Mouse (Mus musculus) right cerebral cortex, postnatal 14 days (tissue): Measurements from ENCODE around the gene Mrnip.

Experiments used
- DNase-seq: peaks from one replicate; pipeline ENCODE4 v3.0.0; 2022

The Mrnip gene

GRCm38 (mm10) chr11:50161578-50162304 is 12.5 kb upstream of the Mrnip start:
- peak; percentile 60 for DNase-seq

- DNase-seq, result no peak
Observed at GRCm38 (mm10) chr11:50162338-50163050, 11.8 kb upstream of the Mrnip start.

- DNase-seq, result no peak
Observed at GRCm38 (mm10) chr11:50168352-50168751, 5.9 kb upstream of the Mrnip start.

- peak; percentile 97 for DNase-seq
Observed at GRCm38 (mm10) chr11:50174730-50175187, 515 bp downstream of the Mrnip start.

- no peak for DNase-seq
Observed at GRCm38 (mm10) chr11:50176351-50176750, 2.1 kb downstream of the Mrnip start.

- DNase-seq, result no peak
Observed at GRCm38 (mm10) chr11:50177111-50177510, 2.9 kb downstream of the Mrnip start.

GRCm38 (mm10) chr11:50178532-50179488 is 4.6 kb downstream of the Mrnip start:
- no peak for DNase-seq

GRCm38 (mm10) chr11:50180478-50181231 is 6.4 kb downstream of the Mrnip start:
- DNase-seq, result no peak

- DNase-seq, result no peak
Observed at GRCm38 (mm10) chr11:50182702-50183101, 8.5 kb downstream of the Mrnip start.

GRCm38 (mm10) chr11:50184788-50185187 is 10.5 kb downstream of the Mrnip start:
- DNase-seq, result no peak

- DNase-seq, result no peak
Observed at GRCm38 (mm10) chr11:50188682-50189081, 14.4 kb downstream of the Mrnip start.

- no peak for DNase-seq
Observed at GRCm38 (mm10) chr11:50190362-50190761, 16.1 kb downstream of the Mrnip start.

- no peak for DNase-seq
Observed at GRCm38 (mm10) chr11:50192278-50192677, 18.0 kb downstream of the Mrnip start.

- DNase-seq, result no peak
Observed at GRCm38 (mm10) chr11:50194070-50194469, 19.8 kb downstream of the Mrnip start.

GRCm38 (mm10) chr11:50194793-50195192 is 20.5 kb downstream of the Mrnip start:
- no peak for DNase-seq

- DNase-seq, result no peak
Observed at GRCm38 (mm10) chr11:50197500-50197899, 23.3 kb downstream of the Mrnip start.

GRCm38 (mm10) chr11:50198219-50198846 is 24.1 kb downstream of the Mrnip start:
- DNase-seq, result no peak

GRCm38 (mm10) chr11:50198916-50199315 is 24.7 kb downstream of the Mrnip start:
- no peak for DNase-seq

- DNase-seq, result no peak
Observed at GRCm38 (mm10) chr11:50200613-50201012, 26.4 kb downstream of the Mrnip start.

GRCm38 (mm10) chr11:50201590-50201989 is 27.3 kb downstream of the Mrnip start:
- no peak for DNase-seq

- no peak for DNase-seq
Observed at GRCm38 (mm10) chr11:50203302-50203827, 29.1 kb downstream of the Mrnip start.

GRCm38 (mm10) chr11:50205434-50205833 is 31.2 kb downstream of the Mrnip start:
- no peak for DNase-seq
